Mouse (Mus musculus) embryonic facial prominence, embryonic 12.5 days (tissue): ENCODE measurements around the gene Cyp3a41a. TPM values are rescaled to one million over a fixed set of nuclear protein-coding genes. Genes with fewer than 3 reads are reported as not detected.
"Not testable (repeated sequence)": the region's sequence is repeated elsewhere in the genome, so short reads cannot be mapped to it uniquely, and the experiment has no call there.

Experiments
- ATAC-seq: fragments of 200-750 bp; cut with Nextera tagmentation; 2 replicates; pipeline ENCODE4 v1.8.0; 2017; ENCODE audit not compliant: insufficient number of reproducible peaks, insufficient read depth, low FRiP score, low TSS enrichment
- H3K27ac ChIP-seq: fragments of 300-500 bp; sonication (generic); 2 replicates; pipeline ENCODE4 v1.5.1; 2016; ENCODE audit warnings: mild to moderate bottlenecking
- H3K27me3 ChIP-seq: fragments of 300-500 bp; sonication (generic); 2 replicates; pipeline ENCODE4 v1.6.1; 2016; ENCODE audit warnings: mild to moderate bottlenecking, moderate library complexity
- H3K36me3 ChIP-seq: fragments of 300-500 bp; sonication (generic); 2 replicates; pipeline ENCODE4 v1.6.1; 2016; ENCODE audit warnings: mild to moderate bottlenecking
- H3K4me1 ChIP-seq: fragments of 300-500 bp; sonication (generic); 2 replicates; pipeline ENCODE4 v1.6.1; 2016
- H3K4me2 ChIP-seq: fragments of 300-500 bp; sonication (generic); replicated peaks from 2 replicates; pipeline ENCODE4 v1.6.1; 2016; ENCODE audit warnings: mild to moderate bottlenecking, moderate library complexity
- H3K4me3 ChIP-seq: fragments of 300-500 bp; sonication (generic); 2 replicates; pipeline ENCODE4 v1.5.1; 2016; ENCODE audit warnings: mild to moderate bottlenecking
- H3K9ac ChIP-seq: fragments of 300-500 bp; sonication (generic); 2 replicates; pipeline ENCODE4 v1.6.1; 2016; ENCODE audit warnings: mild to moderate bottlenecking, moderate library complexity
- H3K9me3 ChIP-seq: fragments of 300-500 bp; sonication (generic); 2 replicates; pipeline ENCODE4 v1.6.1; 2016; ENCODE audit warnings: mild to moderate bottlenecking, moderate library complexity
- WGBS: fragments of 180-500 bp; shearing (Covaris S2); methylation state at CpG from one replicate; pipeline ENCODE4 v1.1.7; 2016; 5-methylcytosine and 5-hydroxymethylcytosine counted together
- polyA plus RNA-seq: library from polyadenylated mRNA; unstranded; fragments of >200 nt; fragmentation: Nextera tagmentation; extraction: Ambion mirVana; gene quantifications from 2 replicates; pipeline ENCODE4 v1.2.1, GENCODE M21; 2016

Gene Cyp3a41a
- not detected in 2 replicates for polyA plus RNA-seq

- H3K27ac ChIP-seq, H3K27me3 ChIP-seq, H3K4me1 ChIP-seq, ATAC-seq, H3K9me3 ChIP-seq, H3K4me3 ChIP-seq, H3K9ac ChIP-seq, H3K36me3 ChIP-seq, H3K4me2 ChIP-seq: not testable (repeated sequence)
- 76% methylated on average over 1 of the region's 2 CpGs for WGBS
These were observed at the start of gene Cyp3a41a for GRCm38 (mm10) chr5:145720036-145720435. TSS of gene Cyp3a41a (minus strand) at chr5:145720136.

- not testable (repeated sequence) for H3K4me1 ChIP-seq, H3K4me3 ChIP-seq, H3K36me3 ChIP-seq, H3K27ac ChIP-seq, H3K27me3 ChIP-seq, H3K9ac ChIP-seq, H3K4me2 ChIP-seq, ATAC-seq
- WGBS = 69% methylated on average over 3 of the region's 3 CpGs
- peaks cover 19% of the 10 kb centered on the region; the same call in 1 of the 2 replicates for H3K9me3 ChIP-seq
These were observed 17.6 kb upstream of the Cyp3a41a start for GRCm38 (mm10) chr5:145737512-145737911.

GRCm38 (mm10) chr5:145714296-145714695 is 5.6 kb downstream of the Cyp3a41a start:
- H3K4me3 ChIP-seq, H3K9ac ChIP-seq, H3K4me2 ChIP-seq, H3K4me1 ChIP-seq, H3K9me3 ChIP-seq, H3K36me3 ChIP-seq, H3K27me3 ChIP-seq, ATAC-seq, H3K27ac ChIP-seq: not testable (repeated sequence)
- 23% methylated on average over 1 of the region's 1 CpGs for WGBS

- H3K4me1 ChIP-seq, ATAC-seq, H3K4me2 ChIP-seq, H3K9me3 ChIP-seq, H3K4me3 ChIP-seq, H3K27me3 ChIP-seq, H3K36me3 ChIP-seq, H3K27ac ChIP-seq, H3K9ac ChIP-seq: not testable (repeated sequence)
- WGBS = 77% methylated on average over 2 of the region's 2 CpGs
These were observed 12.6 kb downstream of the Cyp3a41a start for GRCm38 (mm10) chr5:145707372-145707771.

GRCm38 (mm10) chr5:145662007-145662406 is 57.9 kb downstream of the Cyp3a41a start:
- no peak for ATAC-seq
- H3K27ac ChIP-seq = no peak overlapping the region
- H3K4me3 ChIP-seq = no peak overlapping the region
- H3K4me2 ChIP-seq = no peak overlapping the region
- peaks cover 45% of the 10 kb centered on the region for H3K9me3 ChIP-seq
- 83% methylated on average over 7 of the region's 7 CpGs for WGBS
- H3K9ac ChIP-seq = no peak overlapping the region
- no peaks in the 10 kb centered on the region for H3K27me3 ChIP-seq
- H3K4me1 ChIP-seq = no peaks in the 10 kb centered on the region
- no peaks in the 10 kb centered on the region for H3K36me3 ChIP-seq

- H3K36me3 ChIP-seq = no peaks in the 10 kb centered on the region
- H3K27ac ChIP-seq = no peak overlapping the region
- ATAC-seq = no peak
- H3K27me3 ChIP-seq = no peaks in the 10 kb centered on the region
- no peaks in the 10 kb centered on the region for H3K4me1 ChIP-seq
- no peak overlapping the region for H3K4me3 ChIP-seq
- H3K4me2 ChIP-seq = no peak overlapping the region
- peaks cover 56% of the 10 kb centered on the region for H3K9me3 ChIP-seq
- 69% methylated on average over 4 of the region's 4 CpGs for WGBS
- H3K9ac ChIP-seq = no peak overlapping the region
These were observed 72.2 kb downstream of the Cyp3a41a start for GRCm38 (mm10) chr5:145647779-145648178.

Other genes with a start within 250 kb of the Cyp3a41a start
- not detected in 2 replicates for gene Cyp3a41b, start 135.4 kb downstream of the Cyp3a41a start, polyA plus RNA-seq
- gene Cyp3a44, start 85.7 kb upstream of the Cyp3a41a start, polyA plus RNA-seq = not detected in 2 replicates
- not detected in 2 replicates for gene Cyp3a11, start 159.8 kb upstream of the Cyp3a41a start, polyA plus RNA-seq